Mouse (Mus musculus): Measurements from ENCODE around the gene Gm7138. TPM values are rescaled to one million over a fixed set of nuclear protein-coding genes. Genes with fewer than 3 reads are reported as not detected.

Gm7138 gene
- polyA plus RNA-seq, 1 experiment from 2014 or later: not detected

GRCm38 (mm10) chr10:77735928-77736327 is 40.8 kb downstream of the Gm7138 start:
- Histone ChIP-seq H3K4me3 (no peak overlapping the region), H3K36me3 (replicated peaks) (no peaks in the 10 kb centered on the region), H3K27ac (no peak overlapping the region), H3K9me3 (peaks cover 12% of the 10 kb centered on the region), H3K4me1 (peaks cover 21% of the 10 kb centered on the region), H3K27me3 (ENCODE audit: poor library complexity, severe bottlenecking) (no peaks in the 10 kb centered on the region)
- 83% methylated on average over 1 of the region's 1 CpGs for WGBS
- no peak for DNase-seq (ENCODE audit: extremely low spot score, low spot score)

- H3K9me3 ChIP-seq: peaks cover 3% of the 10 kb centered on the region; the same call in 1 of the 2 replicates
- no peak for DNase-seq (ENCODE audit: extremely low spot score, low spot score)
- no peaks in the 10 kb centered on the region for H3K27me3 ChIP-seq (ENCODE audit: poor library complexity, severe bottlenecking)
- no peak overlapping the region for H3K27ac ChIP-seq
- H3K4me3 ChIP-seq: no peak overlapping the region
- H3K4me1 ChIP-seq: peaks cover 4% of the 10 kb centered on the region; the same call in 1 of the 2 replicates
- H3K36me3 ChIP-seq (replicated peaks): no peaks in the 10 kb centered on the region
- WGBS: 50% methylated on average over 4 of the region's 4 CpGs
Measured at GRCm38 (mm10) chr10:77729241-77729640, 47.5 kb downstream of the Gm7138 start.

GRCm38 (mm10) chr10:77728280-77728679 is 48.5 kb downstream of the Gm7138 start:
- Histone ChIP-seq H3K4me3 (no peak overlapping the region), H3K36me3 (replicated peaks) (no peaks in the 10 kb centered on the region), H3K27ac (no peak overlapping the region), H3K4me1 (peaks cover 4% of the 10 kb centered on the region; the same call in 1 of the 2 replicates), H3K9me3 (no peaks in the 10 kb centered on the region), H3K27me3 (ENCODE audit: poor library complexity, severe bottlenecking) (no peaks in the 10 kb centered on the region)
- 60% methylated on average over 4 of the region's 4 CpGs for WGBS
- DNase-seq (ENCODE audit: extremely low spot score, low spot score): no peak

Other genes with a start within 250 kb of the Gm7138 start
- gene Itgb2, start 246.7 kb downstream of the Gm7138 start, polyA plus RNA-seq (2016; fragmentation: Nextera tagmentation; extraction: Ambion mirVana): 0.44 and 0.76 TPM in 2 replicates
- gene Pttg1ip, start 195.2 kb downstream of the Gm7138 start, polyA plus RNA-seq (2016; fragmentation: Nextera tagmentation; extraction: Ambion mirVana): 62.0 and 64.5 TPM in 2 replicates
- gene Sumo3, start 170.8 kb downstream of the Gm7138 start, polyA plus RNA-seq (2016; fragmentation: Nextera tagmentation; extraction: Ambion mirVana): 439 and 448 TPM in 2 replicates
- gene Gm49325, start 170.7 kb downstream of the Gm7138 start, polyA plus RNA-seq (2016; fragmentation: Nextera tagmentation; extraction: Ambion mirVana): 3.1 and 3.4 TPM in 2 replicates
- gene Ube2g2, start 154.7 kb downstream of the Gm7138 start, polyA plus RNA-seq (2016; fragmentation: Nextera tagmentation; extraction: Ambion mirVana): 102 and 104 TPM in 2 replicates
- 1.1 and 1.4 TPM in 2 replicates for gene Tspear, start 90.4 kb downstream of the Gm7138 start, polyA plus RNA-seq (2016; fragmentation: Nextera tagmentation; extraction: Ambion mirVana)
- not detected in 2 replicates for gene Gm19402, start 86.2 kb downstream of the Gm7138 start, polyA plus RNA-seq (2016; fragmentation: Nextera tagmentation; extraction: Ambion mirVana)
- gene Gm9508, start 79.7 kb downstream of the Gm7138 start, polyA plus RNA-seq (2016; fragmentation: Nextera tagmentation; extraction: Ambion mirVana): not detected in 2 replicates
- gene Gm10272, start 70.3 kb downstream of the Gm7138 start, polyA plus RNA-seq (2016; fragmentation: Nextera tagmentation; extraction: Ambion mirVana): not detected in 2 replicates
- gene Gm10024, start 65.5 kb downstream of the Gm7138 start, polyA plus RNA-seq (2016; fragmentation: Nextera tagmentation; extraction: Ambion mirVana): not detected in 2 replicates
- gene Gm10142, start 61.1 kb downstream of the Gm7138 start, polyA plus RNA-seq (2016; fragmentation: Nextera tagmentation; extraction: Ambion mirVana): not detected in 2 replicates
- gene Krtap12-1, start 56.3 kb downstream of the Gm7138 start, polyA plus RNA-seq (2016; fragmentation: Nextera tagmentation; extraction: Ambion mirVana): not detected in 2 replicates
- gene Gm10100, start 50.5 kb downstream of the Gm7138 start, polyA plus RNA-seq (2016; fragmentation: Nextera tagmentation; extraction: Ambion mirVana): not detected in 2 replicates
- not detected in 2 replicates for gene Gm18596, start 34.3 kb downstream of the Gm7138 start, polyA plus RNA-seq (2016; fragmentation: Nextera tagmentation; extraction: Ambion mirVana)
- gene Gm9736, start 25.6 kb downstream of the Gm7138 start, polyA plus RNA-seq (2016; fragmentation: Nextera tagmentation; extraction: Ambion mirVana): not detected in 2 replicates
- gene Gm3233, start 17.3 kb downstream of the Gm7138 start, polyA plus RNA-seq (2016; fragmentation: Nextera tagmentation; extraction: Ambion mirVana): not detected in 2 replicates
- gene Gm3238, start 5.6 kb downstream of the Gm7138 start, polyA plus RNA-seq (2016; fragmentation: Nextera tagmentation; extraction: Ambion mirVana): not detected in 2 replicates
- not detected in 2 replicates for gene Gm3250, start 5.6 kb upstream of the Gm7138 start, polyA plus RNA-seq (2016; fragmentation: Nextera tagmentation; extraction: Ambion mirVana)
- not detected in 2 replicates for gene Gm7137, start 11.3 kb upstream of the Gm7138 start, polyA plus RNA-seq (2016; fragmentation: Nextera tagmentation; extraction: Ambion mirVana)
- not detected in 2 replicates for gene Gm9639, start 18.1 kb upstream of the Gm7138 start, polyA plus RNA-seq (2016; fragmentation: Nextera tagmentation; extraction: Ambion mirVana)
- gene Gm19668, start 22.2 kb upstream of the Gm7138 start, polyA plus RNA-seq (2016; fragmentation: Nextera tagmentation; extraction: Ambion mirVana): not detected in 2 replicates
- gene Gm9507, start 34.9 kb upstream of the Gm7138 start, polyA plus RNA-seq (2016; fragmentation: Nextera tagmentation; extraction: Ambion mirVana): not detected in 2 replicates
- gene Gm2696, start 37.7 kb upstream of the Gm7138 start, polyA plus RNA-seq (2016; fragmentation: Nextera tagmentation; extraction: Ambion mirVana): not detected in 2 replicates
- gene Krtap10-4, start 50.2 kb upstream of the Gm7138 start, polyA plus RNA-seq (2016; fragmentation: Nextera tagmentation; extraction: Ambion mirVana): not detected in 2 replicates
- not detected in 2 replicates for gene Krtap10-10, start 59.0 kb upstream of the Gm7138 start, polyA plus RNA-seq (2016; fragmentation: Nextera tagmentation; extraction: Ambion mirVana)
- not detected in 2 replicates for gene Gm36176, start 69.9 kb upstream of the Gm7138 start, polyA plus RNA-seq (2016; fragmentation: Nextera tagmentation; extraction: Ambion mirVana)
- not detected in 2 replicates for gene Gm10318, start 75.9 kb upstream of the Gm7138 start, polyA plus RNA-seq (2016; fragmentation: Nextera tagmentation; extraction: Ambion mirVana)
- not detected in 2 replicates for gene Gm3285, start 85.0 kb upstream of the Gm7138 start, polyA plus RNA-seq (2016; fragmentation: Nextera tagmentation; extraction: Ambion mirVana)
- 2.4 and 2.5 TPM in 2 replicates for gene Lrrc3, start 125.6 kb upstream of the Gm7138 start, polyA plus RNA-seq (2016; fragmentation: Nextera tagmentation; extraction: Ambion mirVana)
- gene Trpm2, start 193.6 kb upstream of the Gm7138 start, polyA plus RNA-seq (2016; fragmentation: Nextera tagmentation; extraction: Ambion mirVana): 0.53 and 0.57 TPM in 2 replicates
- gene 1810043G02Rik, start 201.6 kb upstream of the Gm7138 start, polyA plus RNA-seq (2016; fragmentation: Nextera tagmentation; extraction: Ambion mirVana): 33.9 and 37.4 TPM in 2 replicates
- gene Pfkl, start 233.1 kb upstream of the Gm7138 start, polyA plus RNA-seq (2016; fragmentation: Nextera tagmentation; extraction: Ambion mirVana): 262 and 282 TPM in 2 replicates